Mouse (Mus musculus): Measurements from ENCODE around the gene Men1. TPM values are rescaled to one million over a fixed set of nuclear protein-coding genes. Genes with fewer than 3 reads are reported as not detected.
A peak's percentile ranks its signal among the peaks of the same experiment; 100 is the strongest.

Gene Men1
- polyA plus RNA-seq, 1 experiment: 84.1 TPM

DNA sequence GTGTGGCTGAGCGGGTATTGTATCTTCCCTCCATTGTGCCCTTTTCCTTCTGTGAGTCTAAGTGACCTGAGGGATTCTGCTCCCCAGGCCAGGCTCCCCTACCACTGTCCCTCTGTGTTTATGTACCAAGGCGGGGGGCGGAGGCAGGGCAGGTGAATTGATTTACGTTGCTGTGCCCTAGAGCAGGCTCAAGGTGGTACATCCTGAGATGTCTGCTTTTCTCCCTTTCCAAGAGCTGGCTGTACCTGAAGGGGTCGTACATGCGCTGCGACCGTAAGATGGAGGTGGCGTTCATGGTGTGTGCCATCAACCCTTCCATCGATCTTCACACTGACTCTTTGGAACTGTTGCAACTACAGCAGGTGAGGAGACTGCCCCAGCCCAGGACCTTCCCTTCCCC, 2.1 kb downstream of the Men1 start:
- 87% methylated on average over 10 of the region's 10 CpGs for WGBS
- Histone ChIP-seq H3K27ac (ENCODE audit: insufficient read depth, low read length) (no peak overlapping the region), H3K4me1 (ENCODE audit: control insufficient read depth, insufficient read depth, low read length) (peaks cover 15% of the 10 kb centered on the region), H3K27me3 (ENCODE audit: control insufficient read depth, insufficient read depth, low read length) (no peaks in the 10 kb centered on the region), H3K4me3 (replicated peaks; ENCODE audit: insufficient read depth, low read depth, low read length) (no peak overlapping the region)
- no peak for TF ChIP-seq POLR2A (IDR thresholded peaks at IDR 0.05; ENCODE audit: borderline replicate concordance, insufficient read depth, low read length)
- no peak for TF ChIP-seq CTCF (IDR thresholded peaks at IDR 0.05; ENCODE audit: borderline replicate concordance, insufficient read depth, low read depth, low read length)
- no peak for DNase-seq

DNA sequence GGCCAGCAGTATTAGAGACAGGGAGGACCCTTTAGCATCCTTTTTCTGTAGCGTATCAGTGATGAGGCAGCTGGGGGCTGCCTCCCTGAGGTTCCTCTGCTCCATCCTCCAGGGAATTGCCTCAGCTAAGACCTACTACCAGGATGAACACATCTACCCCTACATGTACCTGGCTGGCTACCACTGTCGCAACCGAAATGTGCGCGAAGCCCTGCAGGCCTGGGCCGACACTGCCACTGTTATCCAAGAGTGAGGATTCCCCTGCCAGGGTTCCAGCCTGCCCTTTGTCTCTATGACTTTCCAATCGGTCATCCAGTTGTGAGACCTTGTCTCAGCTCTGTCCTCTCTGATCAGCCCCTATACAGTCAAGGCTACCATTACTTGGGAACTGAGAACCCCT, 3.4 kb downstream of the Men1 start:
- no peaks in the 10 kb centered on the region for H3K27me3 ChIP-seq (ENCODE audit: control insufficient read depth, insufficient read depth, low read length)
- no peak for TF ChIP-seq CTCF (IDR thresholded peaks at IDR 0.05; ENCODE audit: borderline replicate concordance, insufficient read depth, low read depth, low read length)
- TF ChIP-seq POLR2A (IDR thresholded peaks at IDR 0.05; ENCODE audit: borderline replicate concordance, insufficient read depth, low read length): no peak
- 90% methylated on average over 7 of the region's 7 CpGs for WGBS

DNA sequence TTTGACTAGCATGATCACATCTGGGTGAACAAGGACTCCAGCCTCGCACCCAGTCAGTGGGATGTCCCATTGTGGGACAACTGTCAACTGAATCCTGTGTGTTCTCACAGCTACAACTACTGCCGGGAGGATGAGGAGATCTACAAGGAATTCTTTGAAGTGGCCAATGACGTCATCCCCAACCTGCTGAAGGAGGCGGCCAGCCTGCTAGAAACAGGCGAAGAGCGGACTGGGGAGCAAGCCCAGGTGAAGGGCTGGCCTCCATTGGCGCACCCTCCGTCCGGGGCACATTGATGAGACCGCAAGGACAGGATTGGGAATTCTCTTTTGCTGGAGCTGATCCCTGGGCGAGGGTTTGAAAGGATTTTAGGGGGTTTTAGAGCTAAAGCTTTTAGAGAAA, 3.9 kb downstream of the Men1 start:
- no peak for DNase-seq
- 93% methylated on average over 11 of the region's 11 CpGs for WGBS
- TF ChIP-seq POLR2A (IDR thresholded peaks at IDR 0.05; ENCODE audit: borderline replicate concordance, insufficient read depth, low read length) (no peak), CTCF (IDR thresholded peaks at IDR 0.05; ENCODE audit: borderline replicate concordance, insufficient read depth, low read depth, low read length) (no peak)
- no peak overlapping the region for H3K4me3 ChIP-seq (replicated peaks; ENCODE audit: insufficient read depth, low read depth, low read length)
- no peaks in the 10 kb centered on the region for H3K27me3 ChIP-seq (ENCODE audit: control insufficient read depth, insufficient read depth, low read length)
- no peak overlapping the region for H3K27ac ChIP-seq (ENCODE audit: insufficient read depth, low read length)
- H3K4me1 ChIP-seq (ENCODE audit: control insufficient read depth, insufficient read depth, low read length): peaks cover 29% of the 10 kb centered on the region

More for the DNA sequence above, 3.4 kb downstream of the Men1 start:
- Histone ChIP-seq H3K4me3 (replicated peaks; ENCODE audit: insufficient read depth, low read depth, low read length) (no peak overlapping the region), H3K27ac (ENCODE audit: insufficient read depth, low read length) (no peak overlapping the region), H3K4me1 (ENCODE audit: control insufficient read depth, insufficient read depth, low read length) (peaks cover 26% of the 10 kb centered on the region)
- no peak for DNase-seq

DNA sequence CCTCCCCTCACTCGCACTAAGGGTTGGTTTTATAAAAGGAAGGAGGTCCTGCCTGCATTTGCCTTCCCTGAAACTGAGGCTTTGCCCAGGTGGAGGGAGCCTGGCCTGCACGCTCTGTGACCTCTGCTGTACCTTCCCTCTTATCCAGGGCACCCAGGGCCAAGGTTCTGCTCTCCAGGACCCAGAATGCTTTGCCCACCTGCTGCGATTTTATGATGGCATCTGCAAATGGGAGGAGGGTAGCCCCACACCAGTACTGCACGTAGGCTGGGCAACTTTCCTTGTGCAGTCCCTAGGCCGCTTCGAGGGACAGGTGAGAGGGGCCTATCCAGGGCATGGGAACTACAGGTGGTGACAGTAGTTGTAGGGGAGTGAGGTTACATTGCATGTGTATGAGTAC, 4.4 kb downstream of the Men1 start:
- Histone ChIP-seq H3K4me1 (ENCODE audit: control insufficient read depth, insufficient read depth, low read length) (peaks cover 33% of the 10 kb centered on the region), H3K27me3 (ENCODE audit: control insufficient read depth, insufficient read depth, low read length) (no peaks in the 10 kb centered on the region), H3K27ac (ENCODE audit: insufficient read depth, low read length) (no peak overlapping the region), H3K4me3 (replicated peaks; ENCODE audit: insufficient read depth, low read depth, low read length) (no peak overlapping the region)
- TF ChIP-seq POLR2A (IDR thresholded peaks at IDR 0.05; ENCODE audit: borderline replicate concordance, insufficient read depth, low read length) (no peak), CTCF (IDR thresholded peaks at IDR 0.05; ENCODE audit: borderline replicate concordance, insufficient read depth, low read depth, low read length) (no peak)
- 93% methylated on average over 6 of the region's 6 CpGs for WGBS
- DNase-seq: no peak

DNA sequence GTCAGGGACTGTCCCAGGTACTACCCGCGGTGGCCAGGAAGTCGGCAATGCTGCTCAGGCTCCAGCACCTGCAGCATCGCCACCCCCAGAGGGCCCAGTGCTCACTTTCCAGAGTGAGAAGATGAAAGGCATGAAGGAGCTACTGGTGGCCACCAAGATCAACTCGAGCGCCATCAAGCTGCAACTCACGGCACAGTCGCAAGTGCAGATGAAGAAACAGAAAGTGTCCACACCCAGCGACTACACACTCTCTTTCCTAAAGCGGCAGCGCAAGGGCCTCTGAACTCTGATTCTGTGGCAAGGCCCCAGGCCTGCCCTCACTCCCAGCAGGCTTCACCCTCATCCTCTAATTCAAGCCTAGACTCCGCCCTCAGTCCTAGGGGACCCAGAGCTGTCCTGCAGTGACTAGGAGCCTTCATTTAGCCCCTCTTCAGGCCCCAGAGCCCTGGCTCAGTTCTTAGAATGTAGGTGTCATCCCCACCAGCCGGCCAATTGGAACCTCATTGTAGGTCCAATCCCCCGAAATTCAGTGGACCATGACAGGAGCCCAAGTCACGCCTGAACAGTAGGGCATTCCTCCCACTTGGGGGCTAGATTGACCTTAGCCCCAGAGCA, 5.2 kb downstream of the Men1 start:
- DNase-seq: no peak
- 68% methylated on average over 15 of the region's 15 CpGs for WGBS
- Histone ChIP-seq H3K27me3 (ENCODE audit: control insufficient read depth, insufficient read depth, low read length) (no peaks in the 10 kb centered on the region), H3K4me3 (replicated peaks; ENCODE audit: insufficient read depth, low read depth, low read length) (no peak overlapping the region), H3K4me1 (ENCODE audit: control insufficient read depth, insufficient read depth, low read length) (peaks cover 33% of the 10 kb centered on the region), H3K27ac (ENCODE audit: insufficient read depth, low read length) (0 out of 2 replicates have a peak overlapping the region, but pooled peaks have one; percentile 46)
- TF ChIP-seq CTCF (IDR thresholded peaks at IDR 0.05; ENCODE audit: borderline replicate concordance, insufficient read depth, low read depth, low read length) (no peak), POLR2A (IDR thresholded peaks at IDR 0.05; ENCODE audit: borderline replicate concordance, insufficient read depth, low read length) (no peak)

DNA sequence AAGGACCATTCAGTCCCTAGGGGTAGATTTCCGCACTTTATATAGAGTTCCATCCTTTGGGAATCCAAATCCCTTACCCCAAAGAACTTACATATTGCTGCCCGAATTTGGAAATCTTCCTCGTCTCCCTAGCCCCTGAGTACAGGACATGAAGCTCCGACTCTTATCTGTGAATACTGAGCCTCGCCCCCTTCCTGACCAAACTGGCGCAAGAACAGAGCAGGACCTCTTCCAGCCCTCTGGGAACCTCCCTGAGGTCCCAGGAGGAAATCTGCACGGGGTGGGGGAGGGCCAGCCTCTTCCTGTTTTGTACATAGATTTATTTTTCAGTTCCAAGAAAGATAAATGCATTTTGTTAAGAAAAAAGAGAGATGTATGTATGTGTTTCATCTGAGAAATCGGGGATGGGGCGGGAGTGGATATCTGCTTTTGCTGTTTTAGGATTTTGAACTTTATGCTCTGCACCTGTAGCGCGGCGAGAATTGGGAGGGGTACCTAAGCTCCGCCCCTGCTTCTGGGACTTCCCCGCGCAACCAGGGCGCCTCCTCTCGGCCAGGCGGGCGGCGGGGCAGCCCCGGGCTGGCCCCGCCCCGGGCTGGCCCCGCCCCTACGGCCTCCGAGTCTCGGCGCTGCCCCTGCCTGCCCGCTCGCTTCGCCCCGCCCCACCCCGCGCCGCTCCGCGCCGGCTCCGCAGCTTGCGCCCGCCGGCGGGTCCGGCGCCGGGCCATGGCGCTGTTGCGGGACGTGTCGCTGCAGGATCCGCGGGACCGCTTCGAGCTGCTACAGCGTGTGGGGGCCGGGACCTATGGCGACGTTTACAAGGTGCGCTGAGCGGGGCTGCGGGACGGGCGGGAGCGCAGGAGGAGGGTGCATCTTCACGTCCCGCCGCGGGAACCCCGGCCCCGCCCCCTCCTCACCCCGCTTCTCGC, 6.0 kb downstream of the Men1 start, which contains the start of gene Map4k2:
TSS of gene Map4k2 (plus strand) at position 612 of the 929 bp plus-strand sequence.
- DNase-seq: peak; percentile 85 to 86
- peaks cover 33% of the 10 kb centered on the region for H3K4me1 ChIP-seq (ENCODE audit: control insufficient read depth, insufficient read depth, low read length)
- 0 out of 2 replicates have a peak within 1 kb of the TSS, but pooled peaks have one; percentile 46 for H3K27ac ChIP-seq (ENCODE audit: insufficient read depth, low read length)
- 7% methylated on average over 71 of the region's 72 CpGs for WGBS
- H3K27me3 ChIP-seq (ENCODE audit: control insufficient read depth, insufficient read depth, low read length): no peaks in the 10 kb centered on the region
- H3K4me3 ChIP-seq (replicated peaks; ENCODE audit: insufficient read depth, low read depth, low read length): peak within 1 kb of the TSS; percentile 65
- TF ChIP-seq POLR2A (IDR thresholded peaks at IDR 0.05; ENCODE audit: borderline replicate concordance, insufficient read depth, low read length) (peak; percentile 46; the same call in 1 of the 2 replicates), CTCF (IDR thresholded peaks at IDR 0.05; ENCODE audit: borderline replicate concordance, insufficient read depth, low read depth, low read length) (peak; percentile 24; the same call in 1 of the 2 replicates)

DNA sequence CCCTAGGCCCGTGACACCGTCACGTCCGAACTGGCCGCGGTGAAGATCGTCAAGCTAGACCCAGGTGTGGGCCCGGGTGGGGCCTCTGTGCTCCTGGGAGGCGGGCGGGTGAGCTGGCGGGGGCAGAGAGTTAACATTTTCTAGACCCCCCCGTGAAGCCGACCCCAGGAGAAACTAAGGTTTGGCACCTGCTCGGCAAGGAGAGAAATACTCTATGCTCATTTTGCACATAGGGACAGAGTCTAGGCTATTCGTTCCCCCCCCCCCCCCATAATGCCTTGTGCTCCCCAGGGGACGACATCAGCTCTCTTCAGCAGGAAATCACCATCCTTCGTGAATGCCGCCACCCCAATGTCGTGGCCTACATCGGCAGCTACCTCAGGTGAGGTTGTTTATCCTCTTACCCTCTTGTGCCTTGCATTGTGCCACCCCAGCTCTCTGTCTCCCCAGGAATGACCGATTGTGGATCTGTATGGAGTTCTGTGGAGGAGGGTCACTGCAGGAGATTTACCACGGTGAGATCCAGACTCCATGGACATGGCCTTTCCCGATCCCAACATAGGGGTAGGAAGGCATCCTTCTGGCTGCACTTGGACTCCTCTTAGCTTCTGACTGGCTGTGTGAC, 6.8 kb downstream of the Men1 start:
- no peak for DNase-seq
- TF ChIP-seq POLR2A (IDR thresholded peaks at IDR 0.05; ENCODE audit: borderline replicate concordance, insufficient read depth, low read length) (no peak), CTCF (IDR thresholded peaks at IDR 0.05; ENCODE audit: borderline replicate concordance, insufficient read depth, low read depth, low read length) (no peak)
- peaks cover 30% of the 10 kb centered on the region for H3K4me1 ChIP-seq (ENCODE audit: control insufficient read depth, insufficient read depth, low read length)
- H3K4me3 ChIP-seq (replicated peaks; ENCODE audit: insufficient read depth, low read depth, low read length): peak overlapping the region; percentile 65
- WGBS: 3% methylated on average over 23 of the region's 23 CpGs
- 0 out of 2 replicates have a peak overlapping the region, but pooled peaks have one; percentile 36 for H3K27ac ChIP-seq (ENCODE audit: insufficient read depth, low read length)
- H3K27me3 ChIP-seq (ENCODE audit: control insufficient read depth, insufficient read depth, low read length): no peaks in the 10 kb centered on the region

Data from cerebellum, adult 2 months (tissue).